Mouse (Mus musculus) lung, adult 10 weeks (tissue): Measurements from ENCODE around the gene Fkbp4. TPM values are rescaled to one million over a fixed set of nuclear protein-coding genes. Genes with fewer than 3 reads are reported as not detected.

Experiments used
- polyA plus RNA-seq: library from polyadenylated mRNA; stranded (reverse); fragments of 350-450 nt; fragmentation: Illumina TruSeq; extraction: RNeasy Lipid Tissue Mini Kit (QIAGEN cat#74804); gene quantifications from one replicate; pipeline ENCODE4 v1.2.3, GENCODE M21; 2014; ENCODE audit warnings: low read depth, low replicate concordance; ENCODE audit not compliant: insufficient read depth

The Fkbp4 gene
- polyA plus RNA-seq, result 133 TPM

GRCm38 (mm10) chr6:128438317-128438870 lies at the start of gene Fkbp4:
Gene Fkbp4 (minus strand): TSS chr6:128438677.

GRCm38 (mm10) chr6:128424269-128425019 lies 14.0 kb downstream of the Fkbp4 start, which contains the start of gene Itfg2:
Gene Itfg2 (minus strand): TSS chr6:128424931.

GRCm38 (mm10) chr6:128398996-128399395 lies 39.5 kb downstream of the Fkbp4 start, which contains the start of gene Nrip2:
Gene Nrip2 (plus strand): TSS chr6:128399296.

Other genes with a start within 250 kb of the Fkbp4 start
- gene Tead4, start 137.9 kb downstream of the Fkbp4 start, polyA plus RNA-seq, result 5.7 TPM
- 10.2 TPM for gene Tulp3, start 82.8 kb downstream of the Fkbp4 start, polyA plus RNA-seq
- gene Rhno1, start 75.8 kb downstream of the Fkbp4 start, polyA plus RNA-seq, result 17.4 TPM
- 0.58 TPM for gene Foxm1, start 75.7 kb downstream of the Fkbp4 start, polyA plus RNA-seq
- not detected for gene Tex52, start 63.2 kb downstream of the Fkbp4 start, polyA plus RNA-seq
- gene Gm44596, start 63.2 kb downstream of the Fkbp4 start, polyA plus RNA-seq, result not detected
- gene Nrip2, start 39.4 kb downstream of the Fkbp4 start, polyA plus RNA-seq, result 0.32 TPM
- gene Itfg2, start 13.7 kb downstream of the Fkbp4 start, polyA plus RNA-seq, result 14.1 TPM
- 1.5 TPM for gene Pzp, start 88.0 kb upstream of the Fkbp4 start, polyA plus RNA-seq
- gene A2ml1, start 142.9 kb upstream of the Fkbp4 start, polyA plus RNA-seq, result 21.6 TPM
- gene Klrb1a, start 184.9 kb upstream of the Fkbp4 start, polyA plus RNA-seq, result 1.3 TPM
- gene Clec2h, start 223.7 kb upstream of the Fkbp4 start, polyA plus RNA-seq, result not detected